Mouse (Mus musculus): ENCODE measurements around the gene Krt13.

- no peak for TF ChIP-seq CTCF (IDR thresholded peaks at IDR 0.05; ENCODE audit: insufficient read depth, low read length)
- TF ChIP-seq POLR2A (IDR thresholded peaks at IDR 0.05; ENCODE audit: borderline replicate concordance, extremely low read depth, low read depth, low read length): no peak
Observed at GRCm38 (mm10) chr11:100147566-100148353, 26.4 kb upstream of the Krt13 start.

Measured in lung, adult 2 months (tissue).